8 mouse cellular contexts compared by ENCODE assay signal in the genomic region with DNA sequence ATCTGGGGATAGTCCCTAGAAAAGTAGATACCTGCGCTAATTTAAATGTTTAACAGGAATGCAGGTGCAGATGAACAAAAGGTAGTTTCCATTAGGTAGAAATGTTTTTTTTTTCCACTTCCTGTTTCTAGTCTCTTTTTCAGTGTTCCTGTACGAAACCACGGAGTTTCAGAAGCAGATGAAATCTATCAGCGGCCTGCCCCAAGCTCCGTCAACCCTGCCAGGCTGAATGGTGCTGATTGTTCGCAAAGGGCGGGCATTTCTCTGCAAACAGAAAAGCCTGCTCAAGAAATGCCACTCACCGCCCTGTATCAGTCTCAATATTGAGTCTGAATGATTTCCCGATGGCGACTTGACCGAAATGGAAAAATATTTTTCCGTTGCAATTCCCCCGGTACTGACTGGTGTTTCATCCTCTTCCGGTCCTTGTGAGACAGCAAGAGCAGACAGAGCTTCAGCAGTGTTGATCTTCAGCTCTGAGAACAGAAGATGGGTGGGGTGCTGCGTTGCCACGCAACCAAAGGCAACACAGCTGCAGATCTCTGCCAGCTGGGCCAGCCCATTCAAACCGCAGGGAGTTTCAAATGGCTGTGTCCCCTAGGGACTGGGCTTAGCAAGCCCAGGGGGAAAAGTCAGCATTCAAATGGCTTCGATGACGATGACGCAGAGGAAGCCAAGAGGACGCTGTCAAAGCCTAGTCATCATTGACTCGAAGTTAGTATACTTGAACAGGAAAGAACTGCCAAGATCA. TPM values are rescaled to one million over a fixed set of nuclear protein-coding genes. Genes with fewer than 3 reads are reported as not detected.
DNase-seq lines count a peak whose midpoint lies in the region; ATAC-seq and TF ChIP-seq lines count a peak whose summit lies in the region.

No protein-coding gene starts in this region.

- H3K9ac ChIP-seq in lung, embryonic 15.5 days: 0 out of 2 replicates have a peak overlapping the region, but pooled peaks have one; percentile 24

- ATAC-seq in frontal cortex, adult (ENCODE audit: low TSS enrichment): peak; percentile 95
- ATAC-seq in lung, embryonic 15.5 days (ENCODE audit: borderline replicate concordance, extremely low read depth, low FRiP score, low TSS enrichment): peak; percentile 98

- H3K36me3 ChIP-seq in hindbrain, embryonic 10.5 days: no peaks in the 10 kb centered on the region
- no peaks in the 10 kb centered on the region for H3K36me3 ChIP-seq in lung, embryonic 15.5 days
- no peaks in the 10 kb centered on the region for H3K36me3 ChIP-seq in thymus, adult 2 months (ENCODE audit: control insufficient read depth, insufficient read depth, low read length)

- no peaks in the 10 kb centered on the region; the same call in 1 of the 2 replicates for H3K9me3 ChIP-seq in hindbrain, embryonic 10.5 days
- H3K9me3 ChIP-seq in lung, embryonic 15.5 days: no peaks in the 10 kb centered on the region

- WGBS in hindbrain, embryonic 10.5 days: 3% methylated on average over 22 of the region's 22 CpGs
- WGBS in lung, embryonic 15.5 days: 2% methylated on average over 22 of the region's 22 CpGs
- WGBS in olfactory bulb, adult 2 months: under 1% methylated on average over 22 of the region's 22 CpGs
- under 1% methylated on average over 22 of the region's 22 CpGs for WGBS in thymus, adult 2 months

- DNase-seq in ES-CJ7 (ENCODE audit: low read depth, low spot score): peak; percentile 89
- DNase-seq in c-Kit-positive CD71-negative TER-119-negative erythroid progenitor cells, embryonic 14.5 days (ENCODE audit: low read depth): peak; percentile 86
- DNase-seq in hindbrain, embryonic 10.5 days (ENCODE audit: low spot score): peak; percentile 88
- peak; percentile 65 for DNase-seq in layer of hippocampus, adult 9-10 months (ENCODE audit: low spot score)
- peak; percentile 90 for DNase-seq in thymus, adult 2 months

- no peaks in the 10 kb centered on the region for H3K27me3 ChIP-seq in hindbrain, embryonic 10.5 days (ENCODE audit: insufficient read depth, poor library complexity, severe bottlenecking)
- H3K27me3 ChIP-seq in lung, embryonic 15.5 days: no peaks in the 10 kb centered on the region
- no peaks in the 10 kb centered on the region for H3K27me3 ChIP-seq in thymus, adult 2 months (ENCODE audit: control insufficient read depth, insufficient read depth, low read length)

- H3K27ac ChIP-seq in hindbrain, embryonic 10.5 days: peak overlapping the region; percentile 88
- H3K27ac ChIP-seq in lung, embryonic 15.5 days: peak overlapping the region; percentile 87
- H3K27ac ChIP-seq in olfactory bulb, adult 2 months (ENCODE audit: insufficient read depth, low read depth, low read length): peak overlapping the region; percentile 71
- peak overlapping the region; percentile 99 for H3K27ac ChIP-seq in thymus, adult 2 months (ENCODE audit: control insufficient read depth, insufficient read depth, low read length)

- peak overlapping the region; percentile 55 for H3K4me3 ChIP-seq in hindbrain, embryonic 10.5 days
- H3K4me3 ChIP-seq in lung, embryonic 15.5 days: peak overlapping the region; percentile 38
- peak overlapping the region; percentile 49 for H3K4me3 ChIP-seq in olfactory bulb, adult 2 months (ENCODE audit: insufficient read depth, low read depth, low read length)
- H3K4me3 ChIP-seq in thymus, adult 2 months (ENCODE audit: control insufficient read depth, insufficient read depth, low read length): peak overlapping the region; percentile 63

- H3K4me2 ChIP-seq in lung, embryonic 15.5 days: peak overlapping the region; percentile 70

- no peak for TF ChIP-seq CTCF in olfactory bulb, adult 2 months (IDR thresholded peaks at IDR 0.05; ENCODE audit: insufficient read depth, low read depth, low read length)
- 0 out of 2 replicates have a peak, but pooled peaks have one; percentile 28 for TF ChIP-seq CTCF in thymus, adult 2 months (IDR thresholded peaks at IDR 0.05; ENCODE audit: borderline replicate concordance, control insufficient read depth, extremely low read depth, insufficient read depth, low read length, poor library complexity)

- peak; percentile 45; the same call in 1 of the 2 replicates for TF ChIP-seq POLR2A in olfactory bulb, adult 2 months (IDR thresholded peaks at IDR 0.05; ENCODE audit: insufficient read depth, low read depth, low read length)
- peak; percentile 69 for TF ChIP-seq POLR2A in thymus, adult 2 months (IDR thresholded peaks at IDR 0.05; ENCODE audit: control insufficient read depth, extremely low read depth, insufficient read depth, low read length, poor library complexity)

- H3K4me1 ChIP-seq in hindbrain, embryonic 10.5 days (replicated peaks): peaks cover 28% of the 10 kb centered on the region
- peaks cover 20% of the 10 kb centered on the region for H3K4me1 ChIP-seq in lung, embryonic 15.5 days
- H3K4me1 ChIP-seq in olfactory bulb, adult 2 months (ENCODE audit: control insufficient read depth, insufficient read depth, low read length): peaks cover 6% of the 10 kb centered on the region; the same call in 1 of the 2 replicates
- peaks cover 10% of the 10 kb centered on the region for H3K4me1 ChIP-seq in thymus, adult 2 months (replicated peaks; ENCODE audit: control insufficient read depth, insufficient read depth, low read length)

RNA-seq across cellular contexts. Expression of gene Kmt2e, which starts 47.5 kb away (rescaled TPM):
- 92.9 and 96.0 TPM in 2 replicates for polyA plus RNA-seq in hindbrain, embryonic 10.5 days (2016; fragmentation: Nextera tagmentation; extraction: Ambion mirVana)
- polyA plus RNA-seq in lung, embryonic 15.5 days (2015; fragmentation: Nextera tagmentation; extraction: Ambion mirVana): 94.8 and 99.4 TPM in 2 replicates
- 94.8 and 315 TPM in 2 replicates for polyA plus RNA-seq in olfactory bulb, adult 2 months (2012; ENCODE audit: insufficient read depth, insufficient read length, low replicate concordance, missing spikeins)
- polyA plus RNA-seq in thymus, adult 2 months (2012; rRNA removed): 37.0 and 40.7 TPM in 2 replicates

Comparison
In these comparisons a context has a peak if more than half of its experiments do, and no peak if none do; other contexts are left out.
1. Peak in every context shown above with its lines: DNase-seq, ATAC-seq, H3K4me3 ChIP-seq and H3K27ac ChIP-seq.